Mouse (Mus musculus) MEL (cell line): ENCODE results near the gene Gkn3.

Source experiments
- EP300 ChIP-seq, 2 experiments: IDR thresholded peaks; 2 replicates each; pipeline ENCODE4 v1.6.1; 2011; ENCODE audit warnings: improper control_type of control experiment in 2 of 2, low read length in 2 of 2, low read depth in 1 of 2, mild to moderate bottlenecking in 1 of 2
- ETS1 ChIP-seq: IDR thresholded peaks from 2 replicates; pipeline ENCODE4 v1.6.1; 2012; ENCODE audit warnings: low read depth, mild to moderate bottlenecking, inconsistent platforms, low read length, improper control_type of control experiment, moderate library complexity
- GATA1 ChIP-seq: IDR thresholded peaks from 2 replicates; pipeline ENCODE4 v1.6.1; 2011; ENCODE audit warnings: low read depth, low read length, improper control_type of control experiment
- HCFC1 ChIP-seq: IDR thresholded peaks from 2 replicates; pipeline ENCODE4 v1.6.1; 2012; ENCODE audit warnings: low read depth, mild to moderate bottlenecking, inconsistent platforms, low read length, improper control_type of control experiment, moderate library complexity
- MEF2A ChIP-seq: IDR thresholded peaks from 2 replicates; pipeline ENCODE4 v1.6.1; 2014; ENCODE audit warnings: low read depth, mild to moderate bottlenecking, inconsistent platforms, low read length, improper control_type of control experiment; ENCODE audit not compliant: poor library complexity, insufficient replicate concordance, severe bottlenecking; ENCODE audit errors: extremely low read depth
- NRF1 ChIP-seq: IDR thresholded peaks from 2 replicates; pipeline ENCODE4 v1.6.1; 2014; ENCODE audit warnings: low read depth, mild to moderate bottlenecking, inconsistent platforms, low read length, improper control_type of control experiment, moderate library complexity; ENCODE audit not compliant: poor library complexity, insufficient read depth, severe bottlenecking
- POLR2A ChIP-seq, 2 experiments: IDR thresholded peaks; 2 replicates each; pipeline ENCODE4 v1.6.1; 2011 to 2012; ENCODE audit warnings: low read length in 2 of 2, mild to moderate bottlenecking in 2 of 2, control low read depth in 1 of 2, improper control_type of control experiment in 1 of 2, low read depth in 1 of 2, moderate library complexity in 1 of 2; ENCODE audit not compliant: control insufficient read depth in 1 of 2, insufficient read depth in 1 of 2, poor library complexity in 1 of 2
- POLR2AphosphoS2 ChIP-seq: IDR thresholded peaks from 2 replicates; pipeline ENCODE4 v1.6.1; 2011; ENCODE audit warnings: low read length, improper control_type of control experiment
- RCOR1 ChIP-seq: IDR thresholded peaks from 2 replicates; pipeline ENCODE4 v1.6.1; 2012; ENCODE audit warnings: low read depth, mild to moderate bottlenecking, inconsistent platforms, low read length, improper control_type of control experiment
- SIN3A ChIP-seq: IDR thresholded peaks from 2 replicates; pipeline ENCODE4 v1.6.1; 2012; ENCODE audit warnings: low read length, improper control_type of control experiment, inconsistent platforms
- ZC3H11A ChIP-seq: IDR thresholded peaks from 2 replicates; pipeline ENCODE4 v1.6.1; 2012; ENCODE audit warnings: low read depth, mild to moderate bottlenecking, inconsistent platforms, low read length, improper control_type of control experiment
- ZNF384 ChIP-seq: IDR thresholded peaks from 2 replicates; pipeline ENCODE4 v1.6.1; 2012; ENCODE audit warnings: low read depth, mild to moderate bottlenecking, inconsistent platforms, low read length, improper control_type of control experiment

DNA sequence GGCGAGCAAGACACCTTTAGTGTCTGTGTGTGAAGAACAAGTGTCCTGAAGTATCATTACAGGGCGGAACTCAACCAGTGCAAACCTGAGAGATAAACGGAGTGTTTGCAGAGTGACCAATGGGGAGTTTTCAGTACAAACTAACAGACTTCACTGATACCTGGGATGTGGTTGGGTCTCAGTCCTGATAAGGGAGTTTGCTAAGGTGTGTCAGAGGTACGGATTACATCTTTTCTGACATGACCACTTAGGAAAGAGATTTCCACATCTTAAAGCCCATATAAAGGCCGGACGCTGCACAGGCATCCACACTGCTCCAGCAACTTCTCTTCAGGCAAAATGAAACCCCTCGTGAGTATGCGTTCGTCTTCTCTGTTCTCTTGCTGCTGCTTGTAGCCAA lies 15.7 kb downstream of the Gkn3 start, which contains the start of gene Gkn2:
- TF ChIP-seq ZC3H11A = no peak
- TF ChIP-seq SIN3A = no peak
- no peak for TF ChIP-seq EP300 (IDR thresholded peaks at IDR 0.05; ENCODE audit: low read depth in 1 of 2, low read length in 2 of 2)
- TF ChIP-seq ZNF384 = no peak
- no peak for TF ChIP-seq POLR2A (IDR thresholded peaks at IDR 0.05; ENCODE audit: control insufficient read depth in 1 of 2, insufficient read depth in 1 of 2, low read depth in 1 of 2, low read length in 2 of 2, poor library complexity in 1 of 2)
- TF ChIP-seq POLR2AphosphoS2 = no peak
- no peak for TF ChIP-seq NRF1
- no peak for TF ChIP-seq RCOR1
- TF ChIP-seq HCFC1 = no peak
- no peak for TF ChIP-seq GATA1
- TF ChIP-seq ETS1 = no peak
- no peak for TF ChIP-seq MEF2A
